Mouse (Mus musculus): Measurements from ENCODE around the gene Thtpa.

The Thtpa gene

GRCm38 (mm10) chr14:55135676-55136075, 41.1 kb downstream of the Thtpa start:
- no peak for DNase-seq (ENCODE audit: low read depth, low spot score)

GRCm38 (mm10) chr14:55139313-55139712, 44.7 kb downstream of the Thtpa start:
- no peak for DNase-seq (ENCODE audit: low read depth, low spot score)

- DNase-seq (ENCODE audit: low read depth, low spot score), result peak; percentile 27
Measured at GRCm38 (mm10) chr14:55146324-55146723, 51.7 kb downstream of the Thtpa start.

GRCm38 (mm10) chr14:55146829-55147401, 52.3 kb downstream of the Thtpa start:
- DNase-seq (ENCODE audit: low read depth, low spot score), result peak; percentile 58

- DNase-seq (ENCODE audit: low read depth, low spot score), result peak; percentile 86
Measured at GRCm38 (mm10) chr14:55148363-55148915, 53.9 kb downstream of the Thtpa start.

All from brain, adult 2 months (tissue).